Mouse (Mus musculus): Measurements from ENCODE around the gene Ap3b1. TPM values are rescaled to one million over a fixed set of nuclear protein-coding genes. Genes with fewer than 3 reads are reported as not detected.
A peak's percentile ranks its signal among the peaks of the same experiment; 100 is the strongest.

Ap3b1 gene
- total RNA-seq, 1 experiment from 2014 or later: 41.5 TPM

DNA sequence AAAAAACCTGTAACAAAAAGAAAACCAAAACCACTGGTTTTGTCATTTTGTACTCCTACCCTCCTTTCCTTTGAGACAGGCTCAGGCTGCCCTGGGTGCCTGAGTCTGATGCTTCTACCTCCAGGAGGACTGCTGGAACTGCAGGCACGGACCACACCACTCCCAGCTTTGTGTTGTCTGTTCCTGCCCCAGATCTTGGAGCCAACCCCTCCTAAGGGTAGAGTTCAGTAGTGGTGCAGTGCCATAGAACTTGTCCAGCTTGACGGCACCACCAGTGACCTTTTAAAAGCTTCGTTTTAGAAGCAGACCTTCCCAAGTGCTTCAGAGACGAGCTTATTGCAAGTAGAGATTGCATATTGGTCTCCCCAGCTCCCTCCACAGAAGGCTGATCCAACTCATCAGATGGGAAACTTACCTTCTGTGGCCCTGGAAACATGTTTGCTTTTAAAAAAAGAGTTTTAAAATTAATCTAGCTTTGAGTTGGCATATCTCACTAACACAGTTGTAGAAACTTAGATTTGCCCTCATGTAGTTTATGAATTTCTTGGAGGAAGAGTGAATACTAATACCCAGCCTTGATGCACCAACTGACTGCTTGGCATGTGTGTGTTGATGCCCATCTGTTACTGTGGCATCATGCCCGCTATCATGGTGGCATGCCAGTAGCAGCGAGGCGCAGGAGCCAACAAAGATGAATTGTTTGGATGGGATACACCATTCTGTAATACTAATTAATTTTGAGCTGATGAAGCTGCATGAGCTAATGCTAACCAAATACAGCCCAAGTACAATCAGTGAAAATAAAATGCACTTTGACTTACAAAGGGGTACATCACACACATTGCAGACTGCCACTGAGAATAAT, 17.0 kb downstream of the Ap3b1 start:
- DNase-seq: no peak

DNA sequence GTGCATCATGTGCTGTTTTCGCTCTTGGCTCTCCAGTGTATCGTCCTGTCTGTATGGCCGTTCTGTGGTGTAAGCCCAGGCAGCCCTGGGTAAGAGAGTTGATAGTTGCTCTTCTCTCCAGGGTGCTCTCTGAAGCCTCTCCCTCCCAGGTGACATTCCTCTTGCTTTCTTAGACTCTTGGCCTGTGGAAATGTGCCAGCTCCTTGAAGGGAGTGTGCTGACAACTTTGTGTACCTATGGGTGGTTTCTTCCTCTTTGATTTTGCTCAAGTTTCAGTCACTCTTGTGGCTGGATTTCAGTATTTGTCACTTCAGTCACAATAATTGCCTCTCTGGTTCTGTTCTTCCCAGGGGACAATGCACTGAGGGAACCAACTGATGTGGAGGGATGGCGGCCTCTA, 20.2 kb downstream of the Ap3b1 start:
- DNase-seq: no peak

DNA sequence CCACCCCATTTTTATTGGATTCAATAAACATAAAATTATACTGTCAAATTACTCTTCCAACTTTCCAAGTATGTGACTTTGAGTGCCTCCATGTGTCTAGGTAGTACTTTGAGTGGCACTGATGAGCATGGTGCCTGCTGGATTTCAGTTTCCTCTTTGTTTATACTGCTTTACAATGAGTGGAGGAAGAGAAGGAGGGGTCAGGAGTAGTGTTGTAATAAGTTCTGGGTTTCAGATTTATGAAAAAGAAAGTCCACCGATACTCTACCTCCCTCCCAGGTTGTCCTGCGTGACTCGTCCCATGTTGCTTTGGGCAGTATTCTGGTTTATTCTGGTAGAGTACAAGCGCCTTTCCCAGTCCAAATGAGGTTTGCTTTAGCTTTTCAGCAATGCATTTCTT, 22.7 kb downstream of the Ap3b1 start:
- DNase-seq: no peak

- no peak for DNase-seq
Measured at GRCm38 (mm10) chr13:94381829-94382675, 23.3 kb downstream of the Ap3b1 start.

GRCm38 (mm10) chr13:94384931-94385570, 26.3 kb downstream of the Ap3b1 start:
- no peak for DNase-seq

- DNase-seq: no peak
Measured at GRCm38 (mm10) chr13:94388566-94388965, 29.8 kb downstream of the Ap3b1 start.

DNA sequence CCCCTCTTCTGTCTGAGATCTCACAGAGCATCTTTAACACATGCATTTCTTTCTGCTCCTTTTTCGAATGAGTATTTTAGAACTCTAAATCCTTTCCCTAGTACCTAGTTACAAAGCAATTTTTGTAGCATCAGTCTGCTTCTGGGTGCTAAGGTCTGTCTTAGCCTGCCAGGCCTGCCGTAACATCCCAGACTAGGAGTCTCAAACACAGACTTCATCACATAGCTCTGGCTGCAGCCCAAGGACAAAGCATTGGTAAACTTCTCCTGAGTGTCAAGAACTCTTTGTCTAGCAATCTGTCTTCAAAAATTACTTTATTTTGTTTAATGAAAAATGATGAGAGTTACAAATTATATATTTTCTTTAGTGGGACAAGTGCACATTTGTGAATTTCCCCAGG, 30.8 kb downstream of the Ap3b1 start:
- DNase-seq: peak; percentile 36

DNA sequence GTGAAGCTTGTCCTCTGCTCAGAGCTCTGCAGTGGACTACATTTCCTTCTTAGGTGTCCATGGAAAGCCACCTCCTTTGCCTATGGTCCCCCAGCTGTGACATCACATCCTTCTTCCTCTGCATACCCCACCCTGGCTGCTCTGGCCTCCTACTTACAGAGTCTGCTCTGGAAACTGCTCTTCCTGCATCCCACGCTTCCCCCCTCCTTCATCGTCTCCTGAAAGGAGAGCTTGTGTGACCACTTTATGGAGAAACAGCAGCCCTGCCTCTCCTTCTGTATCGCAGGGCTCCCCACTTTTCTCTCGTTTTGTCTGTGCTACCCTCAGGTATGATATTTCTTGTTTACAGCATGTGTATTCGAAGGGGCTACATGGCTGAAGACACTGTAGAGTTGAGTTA, 33.5 kb downstream of the Ap3b1 start:
- no peak for DNase-seq

GRCm38 (mm10) chr13:94394486-94394885, 35.7 kb downstream of the Ap3b1 start:
- DNase-seq: no peak

GRCm38 (mm10) chr13:94395763-94396162, 37.0 kb downstream of the Ap3b1 start:
- no peak for DNase-seq

DNA sequence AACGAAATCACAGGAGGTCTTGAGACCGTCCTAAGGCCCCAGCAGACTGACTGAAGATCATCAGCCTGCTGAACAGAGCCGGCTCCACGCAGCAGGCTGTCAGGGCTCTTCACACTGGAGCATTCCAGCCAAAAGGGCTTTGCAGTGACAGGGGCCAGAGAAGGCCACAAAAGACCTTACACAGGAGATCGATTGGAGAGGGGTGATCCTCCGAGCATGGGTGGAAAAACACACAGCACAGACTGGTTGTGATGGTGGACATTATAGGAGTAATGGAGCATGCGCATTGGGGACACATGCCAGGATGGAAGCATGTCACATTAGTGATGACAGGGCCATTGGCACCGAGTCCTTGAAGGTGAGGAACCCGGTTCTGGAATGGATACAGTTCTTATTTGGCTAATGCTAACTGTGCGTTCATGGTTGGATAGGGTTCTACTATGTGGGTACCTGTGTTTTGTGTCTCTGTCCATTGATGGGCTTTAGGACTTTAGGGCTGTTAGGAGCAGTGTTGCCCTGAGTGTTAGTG, 37.7 kb downstream of the Ap3b1 start:
- no peak for DNase-seq

GRCm38 (mm10) chr13:94398568-94399374, 40.0 kb downstream of the Ap3b1 start:
- peak; percentile 21 for DNase-seq

DNA sequence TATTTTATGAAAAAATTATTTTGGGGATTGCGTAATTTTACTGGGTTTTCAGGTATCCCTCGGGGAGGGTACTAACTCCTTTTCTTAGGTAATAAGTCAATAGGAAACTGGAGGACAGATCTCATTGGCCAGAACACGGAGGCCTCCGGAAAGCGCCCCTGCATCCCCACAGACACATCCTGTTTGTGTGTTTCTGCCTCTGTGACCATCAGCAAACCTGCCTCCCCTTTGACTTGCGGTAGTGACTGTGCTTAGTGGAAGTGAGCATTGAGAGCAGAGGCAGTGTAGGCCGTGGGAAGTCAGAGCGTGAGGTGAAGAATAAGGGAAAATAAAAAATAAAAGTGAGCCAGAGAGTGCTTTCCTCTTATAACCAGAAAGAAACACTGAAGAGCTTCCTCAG, 41.7 kb downstream of the Ap3b1 start:
- DNase-seq: no peak

- DNase-seq: no peak
Measured at GRCm38 (mm10) chr13:94423600-94423999, 64.8 kb downstream of the Ap3b1 start.

DNA sequence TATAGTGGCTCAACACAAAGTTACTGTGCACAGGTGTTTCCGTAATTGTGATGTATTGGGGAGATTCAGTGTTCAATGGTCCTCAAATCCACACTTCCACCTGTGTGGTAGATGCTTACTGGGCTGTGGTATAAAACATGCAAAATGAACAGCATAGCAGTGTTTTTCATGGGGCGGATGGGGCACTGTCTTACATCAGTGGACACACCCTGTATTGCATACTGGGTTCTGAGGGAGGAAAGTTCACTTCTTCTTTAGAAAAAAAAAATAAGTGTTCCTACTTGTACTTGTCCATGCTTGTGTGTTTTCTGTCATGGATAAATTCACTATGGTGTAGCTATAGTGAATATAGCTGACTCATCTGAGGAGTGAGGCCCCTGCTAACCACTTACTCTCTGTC, 70.8 kb downstream of the Ap3b1 start:
- DNase-seq: no peak

GRCm38 (mm10) chr13:94439386-94439785, 80.6 kb downstream of the Ap3b1 start:
- peak; percentile 13 for DNase-seq

- peak; percentile 17 for DNase-seq
Measured at GRCm38 (mm10) chr13:94441199-94441598, 82.4 kb downstream of the Ap3b1 start.

GRCm38 (mm10) chr13:94443411-94443810, 84.7 kb downstream of the Ap3b1 start:
- no peak for DNase-seq

GRCm38 (mm10) chr13:94445103-94445502, 86.3 kb downstream of the Ap3b1 start:
- no peak for DNase-seq

- no peak for DNase-seq
Measured at GRCm38 (mm10) chr13:94447003-94447402, 88.2 kb downstream of the Ap3b1 start.

- DNase-seq: no peak
Measured at GRCm38 (mm10) chr13:94449593-94449992, 90.8 kb downstream of the Ap3b1 start.

GRCm38 (mm10) chr13:94451229-94451628, 92.5 kb downstream of the Ap3b1 start:
- DNase-seq: peak; percentile 54
